Mouse (Mus musculus): ENCODE measurements around the gene Gm20388.

Gene Gm20388

DNA sequence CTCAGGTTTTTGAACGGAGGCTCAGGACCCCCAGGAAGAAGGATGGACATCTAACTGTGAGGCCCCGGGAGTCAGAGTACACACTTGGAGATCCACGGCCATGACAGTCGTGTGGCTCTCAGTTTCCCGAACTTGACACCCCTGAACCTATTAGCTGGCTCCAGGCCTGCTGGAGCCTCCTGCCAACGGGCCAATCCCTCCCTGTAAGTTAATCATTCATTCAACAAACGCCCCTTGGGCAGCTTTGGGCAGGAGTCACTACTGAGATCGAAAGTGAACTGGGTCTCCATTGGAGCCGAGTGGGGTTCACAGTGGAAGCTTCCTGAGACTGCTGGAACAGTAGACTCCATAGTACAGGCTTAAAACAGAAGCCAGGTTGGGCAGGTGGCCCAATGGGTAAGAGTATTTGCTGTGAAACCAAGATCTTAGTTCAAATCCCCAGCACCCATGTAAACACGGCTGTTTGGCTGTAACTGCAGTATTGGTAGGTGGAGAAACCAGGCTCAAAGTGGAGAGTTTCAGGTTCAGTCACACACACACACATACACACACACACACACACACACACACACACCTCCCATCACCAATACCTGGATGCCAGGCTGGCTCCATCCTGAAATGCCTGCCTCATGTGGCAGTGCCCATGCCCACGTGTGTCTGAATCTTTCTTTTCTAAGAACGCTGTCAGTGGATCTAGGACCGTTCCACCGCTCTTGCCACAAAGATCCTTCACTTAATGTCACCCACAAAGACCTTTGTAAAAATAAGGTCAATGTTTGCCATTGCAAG is 2808.3 kb downstream of the Gm20388 start:
- in situ Hi-C loops (cut with MboI): no loop called here

GRCm38 (mm10) chr8:122719500-122720065 is 2808.9 kb downstream of the Gm20388 start:
- in situ Hi-C loops (cut with MboI): no loop called here

- in situ Hi-C loops (cut with MboI): no loop called here
Observed at GRCm38 (mm10) chr8:122720070-122720729, 2809.6 kb downstream of the Gm20388 start.

DNA sequence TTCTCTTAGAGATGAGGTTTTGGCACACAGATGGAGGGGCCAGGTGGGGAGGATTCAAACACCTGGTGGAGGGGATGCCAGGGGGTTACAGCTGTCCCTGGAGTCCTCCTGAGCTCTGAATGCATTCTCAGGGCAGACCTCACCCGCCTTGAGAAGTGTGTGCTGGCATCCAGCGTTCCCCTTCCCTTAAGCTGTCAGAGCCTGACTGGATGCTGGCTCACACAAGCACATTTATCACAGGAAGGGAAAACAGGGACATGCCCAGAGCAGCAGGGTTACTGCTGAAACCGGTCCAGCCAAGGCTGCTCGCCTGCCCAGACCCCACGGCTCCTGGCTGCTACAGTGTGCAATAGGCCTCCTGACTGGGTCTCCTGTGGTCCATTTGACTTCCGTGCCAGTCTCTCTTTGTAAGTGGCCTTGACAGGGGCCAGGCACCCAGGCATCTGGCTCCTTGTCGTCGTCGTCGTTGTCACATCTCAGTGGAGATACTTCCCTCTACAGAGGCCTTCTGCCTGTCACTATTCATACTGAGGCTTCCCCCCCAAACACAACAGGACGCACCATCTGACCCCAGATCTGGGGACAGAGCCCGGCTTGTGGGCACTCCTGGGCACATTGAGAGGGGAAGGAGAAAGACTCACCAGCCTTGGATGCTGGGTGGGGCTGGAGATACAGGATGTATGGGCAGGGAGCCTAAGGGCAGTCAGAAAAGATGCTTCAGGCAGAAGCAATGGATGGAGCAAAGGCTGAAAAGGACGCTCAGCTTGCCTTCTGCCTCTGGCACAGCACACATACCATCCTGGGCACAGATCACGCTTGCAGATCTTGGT is 2810.4 kb downstream of the Gm20388 start:
- in situ Hi-C loops (cut with MboI): no loop called here

DNA sequence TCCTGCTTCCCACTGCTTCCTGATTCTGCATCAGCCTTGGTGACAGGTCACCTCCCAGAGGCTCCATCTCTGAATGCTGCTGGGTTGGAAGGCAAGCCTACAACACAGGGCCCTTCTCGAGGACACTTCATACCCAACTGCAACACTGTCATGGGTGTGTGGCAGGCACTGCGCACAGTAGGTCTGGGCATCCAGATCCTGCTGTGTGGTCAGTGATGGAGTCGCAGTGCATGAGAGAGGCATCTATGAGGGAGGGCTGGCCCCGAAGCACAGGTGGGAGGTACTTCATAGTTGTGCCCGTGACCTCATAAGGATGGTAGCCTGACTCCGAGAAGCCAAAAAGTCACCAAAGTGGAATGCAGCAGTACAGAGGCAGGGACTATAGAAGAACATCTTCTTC is 2814.5 kb downstream of the Gm20388 start:
- in situ Hi-C loops (cut with MboI): no loop called here

DNA sequence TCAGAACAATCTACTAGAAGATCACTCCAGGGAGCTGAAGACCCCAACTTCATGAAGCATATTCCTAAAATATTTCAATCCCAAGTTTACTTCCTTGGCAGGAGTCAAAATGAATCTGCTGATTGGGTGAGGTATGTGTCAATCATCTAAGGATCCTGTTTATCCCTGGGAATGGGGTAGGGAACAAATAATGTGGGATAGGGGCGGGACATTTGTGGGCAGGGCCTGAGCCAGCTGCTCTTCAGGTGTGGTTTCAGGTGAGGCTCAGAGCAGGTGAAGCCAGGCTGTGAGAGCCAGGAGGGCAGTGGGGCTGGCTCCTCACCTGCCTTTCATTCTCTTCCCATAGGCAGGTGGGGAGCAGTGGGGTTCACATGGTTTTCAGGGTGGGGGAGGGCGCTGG is 2816.1 kb downstream of the Gm20388 start:
- in situ Hi-C loops (cut with MboI): no loop called here

DNA sequence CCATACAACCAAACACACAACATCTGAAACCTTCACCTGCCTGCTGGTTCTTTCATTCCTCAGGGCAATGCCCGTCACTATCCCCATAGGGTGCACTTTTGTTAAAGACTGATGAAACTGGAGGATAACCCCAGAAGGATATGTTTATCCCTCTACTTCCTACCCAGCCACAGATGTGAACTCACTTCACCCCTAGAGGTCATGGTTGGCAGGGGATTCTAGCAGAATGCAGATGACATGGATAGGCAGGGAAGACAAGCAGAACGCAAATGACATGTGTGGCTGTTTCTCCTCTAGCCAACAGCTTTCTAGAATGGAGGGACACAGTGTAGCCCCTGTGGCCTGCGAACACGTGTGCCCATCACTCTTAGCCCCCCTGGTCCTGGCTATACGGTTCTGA is 2816.8 kb downstream of the Gm20388 start:
- in situ Hi-C loops (cut with MboI): no loop called here

DNA sequence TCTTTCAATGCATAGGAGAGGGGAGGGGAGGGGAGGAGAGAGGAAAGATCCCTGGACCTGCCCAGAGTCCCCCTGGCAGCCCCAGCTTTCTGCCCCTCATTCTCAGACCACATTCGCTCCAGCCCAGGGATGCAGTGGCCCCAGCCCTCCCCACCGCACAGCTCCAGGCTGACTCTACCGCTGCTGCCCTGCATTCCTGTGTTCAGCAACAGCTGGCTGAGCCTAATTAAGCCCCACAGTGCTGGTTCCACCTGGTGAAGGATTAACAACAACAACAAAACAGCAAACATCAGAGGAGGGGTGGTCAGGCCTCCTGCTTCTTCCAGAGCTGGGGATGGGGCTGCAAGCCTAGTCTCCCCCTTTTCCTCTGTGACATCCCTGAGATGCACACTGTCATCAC is 2818.0 kb downstream of the Gm20388 start:
- in situ Hi-C loops (cut with MboI): no loop called here

GRCm38 (mm10) chr8:122735110-122735509 is 2824.5 kb downstream of the Gm20388 start:
- in situ Hi-C loops (cut with MboI): no loop called here

GRCm38 (mm10) chr8:122735542-122736473 is 2825.2 kb downstream of the Gm20388 start:
- in situ Hi-C loops (cut with MboI): no loop called here

GRCm38 (mm10) chr8:122736623-122737022 is 2826.0 kb downstream of the Gm20388 start:
- in situ Hi-C loops (cut with MboI): no loop called here

GRCm38 (mm10) chr8:122737071-122737470 is 2826.4 kb downstream of the Gm20388 start:
- in situ Hi-C loops (cut with MboI): no loop called here

GRCm38 (mm10) chr8:122737886-122738285 is 2827.2 kb downstream of the Gm20388 start:
- in situ Hi-C loops (cut with MboI): no loop called here

DNA sequence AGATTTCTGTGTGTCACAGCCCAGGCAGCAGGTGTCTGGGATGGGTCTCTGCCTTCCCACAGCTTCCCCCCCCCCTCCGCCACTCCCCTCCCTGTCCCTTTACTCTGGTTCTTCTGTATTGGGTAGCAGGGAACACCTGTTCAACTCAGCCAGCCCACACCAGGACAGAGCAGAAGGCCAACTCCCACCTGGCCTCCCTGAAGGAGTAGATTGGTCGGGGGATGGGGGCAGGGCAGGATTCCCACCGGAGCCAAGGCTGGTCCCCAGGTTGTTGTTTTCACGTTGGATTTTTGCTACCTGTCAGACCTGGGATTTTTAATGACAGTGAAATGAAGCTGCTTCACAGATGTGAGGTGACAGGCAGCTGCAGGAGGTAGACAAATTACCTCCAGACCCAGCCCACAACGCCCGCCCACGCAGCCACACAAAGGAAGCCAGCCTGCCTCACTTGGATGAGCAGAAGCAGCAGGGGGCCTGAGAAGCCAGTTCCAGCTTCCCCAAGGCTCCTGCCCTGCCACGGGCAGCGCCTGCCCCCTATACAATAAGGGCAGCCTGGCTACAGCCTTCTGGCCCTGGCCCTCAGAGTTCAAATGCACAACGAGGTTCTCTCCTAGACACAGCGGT is 2828.6 kb downstream of the Gm20388 start:
- in situ Hi-C loops (cut with MboI): no loop called here

- in situ Hi-C loops (cut with MboI): no loop called here
Observed at GRCm38 (mm10) chr8:122742471-122742870, 2831.8 kb downstream of the Gm20388 start.

DNA sequence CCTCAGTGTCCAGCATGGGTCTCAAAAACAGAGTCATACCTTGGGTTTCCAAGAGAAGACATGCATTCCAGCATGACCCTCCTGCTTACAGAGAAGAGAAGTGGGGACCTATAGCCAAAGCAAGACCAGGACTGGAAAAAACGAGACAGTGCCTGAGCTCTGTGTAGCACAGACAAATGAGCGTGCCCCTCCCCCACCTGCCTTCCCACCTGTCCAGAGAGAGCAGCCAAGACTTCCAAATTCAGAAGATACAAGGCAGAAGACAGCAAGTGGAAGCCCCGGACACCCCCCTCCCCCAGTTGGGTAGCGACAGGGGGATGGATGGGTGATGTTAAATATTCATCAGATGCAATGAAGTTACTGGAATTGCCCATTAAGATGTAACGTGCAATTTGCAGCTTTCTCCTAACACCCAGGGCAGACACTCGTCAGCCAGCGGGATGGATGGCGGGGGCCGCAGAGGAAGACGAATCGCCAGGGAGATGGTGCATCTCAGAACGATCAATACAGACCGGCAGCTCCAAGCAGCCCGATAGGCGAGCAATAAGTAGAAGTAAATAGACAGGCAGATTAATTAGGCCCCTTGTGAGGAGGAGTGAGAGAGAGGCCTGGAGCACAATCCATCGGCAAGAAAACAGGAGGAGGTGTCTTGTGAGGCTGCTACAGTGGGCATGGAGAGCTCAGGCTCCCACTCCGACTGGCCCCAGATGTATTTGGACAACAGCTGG is 2834.5 kb downstream of the Gm20388 start:
- in situ Hi-C loops (cut with MboI): no loop called here

- in situ Hi-C loops (cut with MboI): no loop called here
Observed at GRCm38 (mm10) chr8:122745750-122746275, 2835.2 kb downstream of the Gm20388 start.

- in situ Hi-C loops (cut with MboI): no loop called here
Observed at GRCm38 (mm10) chr8:122746439-122746838, 2835.8 kb downstream of the Gm20388 start.

- in situ Hi-C loops (cut with MboI): no loop called here
Observed at GRCm38 (mm10) chr8:122747825-122748224, 2837.2 kb downstream of the Gm20388 start.
